Mouse (Mus musculus) urinary bladder, postnatal 14 days (tissue): ENCODE results near the gene Cklf.
"Not testable (repeated sequence)": the region's sequence is repeated elsewhere in the genome, so short reads cannot be mapped to it uniquely, and the experiment has no call there.

ENCODE experiments used
- DNase-seq: peaks from one replicate; pipeline ENCODE4 v3.0.0; 2021; ENCODE audit warnings: low spot score

Cklf gene

DNA sequence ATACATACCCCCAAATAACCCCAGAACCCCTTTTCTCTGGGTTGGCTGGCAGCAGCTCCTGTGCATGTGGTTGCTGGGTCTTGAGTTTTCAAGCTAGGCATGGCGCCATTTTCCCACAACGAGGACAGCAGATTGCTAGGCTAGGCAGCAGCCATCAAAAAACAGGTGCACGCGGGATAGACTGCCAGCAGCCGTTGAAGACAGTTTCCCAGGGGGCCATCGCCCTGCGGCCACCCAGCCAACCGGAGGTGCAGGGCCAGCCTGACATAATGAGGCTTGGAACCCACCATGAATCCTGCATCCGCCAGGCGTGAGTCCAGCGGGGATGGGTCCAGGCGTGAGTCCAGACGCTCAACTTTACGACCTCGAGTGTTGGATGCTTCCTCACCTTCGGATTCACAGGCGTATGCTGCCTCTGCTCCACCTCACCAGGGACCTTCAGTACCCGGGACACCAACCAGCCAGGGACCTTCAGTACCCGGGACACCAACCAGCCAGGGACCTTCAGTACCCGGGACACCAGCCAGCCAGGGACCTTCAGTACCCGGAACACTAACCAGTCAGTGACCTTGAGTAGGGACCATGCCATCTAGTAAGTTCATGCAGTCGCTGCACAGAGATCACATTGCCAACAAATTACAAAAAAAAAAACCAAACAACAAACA is 13.7 kb downstream of the Cklf start:
- DNase-seq = not testable (repeated sequence)

DNA sequence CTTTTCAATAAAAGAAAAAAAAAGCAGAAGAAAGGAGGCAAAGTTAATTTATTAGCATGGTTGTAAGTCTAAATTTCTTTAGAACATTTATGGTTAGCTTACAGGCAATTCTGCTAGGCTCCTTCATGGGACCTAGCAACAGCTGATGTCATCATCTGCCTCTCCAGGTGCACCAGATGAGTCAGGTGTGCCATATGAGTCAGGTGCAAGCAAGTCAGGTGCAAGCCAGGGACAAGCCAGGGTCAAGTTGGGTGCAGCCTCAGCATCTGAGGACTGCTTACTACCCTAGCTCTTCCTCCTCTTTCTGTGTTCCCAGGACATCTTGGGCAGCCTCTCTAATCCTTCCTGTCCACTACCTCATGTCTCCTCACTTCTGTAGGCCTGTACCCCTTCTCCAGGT is 17.7 kb downstream of the Cklf start:
- no peak for DNase-seq

DNA sequence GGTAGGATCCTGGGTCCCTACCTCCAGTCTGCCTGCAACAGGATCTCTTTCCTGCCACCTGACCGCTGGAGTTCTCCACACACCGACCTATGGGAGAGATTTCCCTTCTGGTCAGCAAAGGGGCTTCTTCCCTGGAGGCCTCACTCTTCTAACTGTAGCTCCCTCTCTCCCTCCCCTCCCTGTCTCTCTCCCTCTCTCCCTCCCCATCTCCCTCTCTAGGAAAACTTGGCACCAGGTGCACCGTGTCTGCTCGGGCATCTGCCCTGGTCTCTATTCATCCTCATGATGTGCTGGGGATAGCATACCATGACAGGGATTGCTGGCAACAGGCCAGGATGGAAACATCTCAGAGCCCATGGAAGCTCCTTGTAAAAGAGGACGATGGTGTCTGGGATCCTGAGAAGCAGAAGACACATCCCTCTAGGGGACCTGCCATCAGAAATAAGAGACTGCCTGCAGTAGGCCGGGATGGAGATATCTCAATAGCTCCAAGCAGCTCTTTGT is 18.3 kb downstream of the Cklf start:
- DNase-seq = no peak

DNA sequence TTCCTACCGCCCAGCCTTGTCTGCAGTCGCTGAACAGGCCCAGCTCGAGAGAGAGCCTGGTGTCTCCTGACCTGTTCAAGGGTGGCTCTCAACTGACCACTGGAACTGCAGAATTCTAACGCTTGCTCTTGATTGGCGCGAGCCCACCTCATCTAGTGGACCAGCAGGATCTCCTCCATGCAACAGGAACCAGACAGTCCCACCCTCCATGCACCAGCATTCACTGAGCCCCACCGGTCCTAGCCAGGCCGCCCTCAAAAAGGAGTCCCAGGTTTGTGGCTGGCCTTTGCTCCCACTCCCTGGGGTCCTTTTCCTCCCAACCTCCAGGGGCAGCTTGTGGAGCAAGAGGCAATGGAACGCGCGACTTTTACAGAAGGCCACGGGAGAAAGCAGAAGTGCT is 42.4 kb downstream of the Cklf start, which contains the start of gene Cmtm2a:
TSS of gene Cmtm2a (minus strand) at position 101 of the 400 bp plus-strand sequence.
- not testable (repeated sequence) for DNase-seq

DNA sequence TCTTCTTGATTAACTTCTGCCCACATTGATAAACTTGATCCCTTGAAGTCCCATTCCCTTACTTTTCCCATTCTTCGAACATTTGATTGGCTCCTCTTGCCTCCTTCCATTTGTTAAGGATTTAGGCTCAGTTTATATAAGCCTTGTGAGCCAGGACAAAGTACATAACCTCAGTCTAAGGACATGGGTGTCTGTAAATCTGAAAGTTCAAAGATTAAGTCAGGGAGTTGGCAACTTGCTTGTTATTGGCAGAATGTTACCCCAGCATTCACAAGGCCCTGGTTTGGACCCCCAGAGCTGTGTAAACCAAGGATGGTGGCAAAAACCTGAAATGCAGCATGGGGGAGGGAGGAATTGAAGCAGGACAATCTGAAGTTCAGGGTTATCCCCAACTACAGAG is 43.7 kb downstream of the Cklf start:
- DNase-seq = no peak

DNA sequence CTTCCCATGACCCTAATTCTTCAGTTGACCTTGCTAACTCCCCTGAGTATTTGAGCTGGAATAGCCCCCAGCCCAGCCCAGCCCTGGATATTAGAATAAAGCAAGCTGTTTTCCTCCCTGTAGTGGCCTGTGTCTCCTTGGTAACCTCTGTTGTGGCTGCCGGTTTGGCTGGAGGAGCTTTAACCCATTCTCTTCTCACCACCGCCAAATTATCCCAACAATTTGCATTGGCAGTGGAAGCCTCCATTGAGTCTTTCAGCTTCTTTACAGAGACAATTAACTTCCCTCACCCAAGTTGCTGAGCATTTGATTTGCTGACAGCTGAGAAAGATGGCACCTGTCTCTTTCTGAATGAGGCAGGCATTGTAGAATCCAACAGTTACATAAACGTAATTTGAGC is 50.9 kb downstream of the Cklf start:
- not testable (repeated sequence) for DNase-seq

DNA sequence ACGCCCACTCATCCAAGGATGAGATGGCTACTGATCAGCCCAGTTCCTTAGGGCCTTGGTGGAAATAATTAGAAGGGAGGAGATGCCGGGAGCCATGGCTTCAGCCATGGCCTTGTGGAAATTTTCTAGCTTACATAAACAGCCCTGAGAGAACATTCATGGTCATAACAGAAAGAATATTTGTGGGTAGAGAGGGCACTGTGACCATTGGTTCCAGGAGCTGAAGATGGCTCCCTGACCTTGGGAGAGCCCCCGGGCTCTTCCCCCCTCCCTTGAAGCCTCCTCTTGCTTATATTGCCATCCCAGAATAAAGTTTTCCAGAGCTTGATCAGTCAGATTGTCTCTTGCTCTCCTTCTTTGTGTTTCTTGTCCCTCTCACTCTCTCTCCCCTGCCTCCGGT is 51.9 kb downstream of the Cklf start:
- DNase-seq = not testable (repeated sequence)

DNA sequence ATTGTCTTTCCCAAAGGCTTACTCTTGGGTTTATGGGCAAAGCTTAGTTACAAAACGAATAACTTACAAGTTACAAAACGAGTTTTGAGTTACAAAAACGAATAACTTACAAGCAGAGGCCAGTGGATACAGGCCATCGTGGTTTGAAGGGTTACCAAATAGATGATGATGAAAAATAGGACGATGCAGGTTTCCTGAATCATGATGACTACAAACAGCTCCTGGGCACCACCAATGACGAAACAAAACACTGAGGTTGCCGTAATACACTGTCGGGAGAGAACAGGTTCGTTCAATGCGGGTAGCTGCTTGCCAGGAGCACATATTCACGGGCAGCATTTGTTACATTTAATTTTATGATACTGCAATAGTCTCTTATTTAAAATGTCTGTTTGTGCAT is 54.3 kb downstream of the Cklf start:
- DNase-seq = no peak

DNA sequence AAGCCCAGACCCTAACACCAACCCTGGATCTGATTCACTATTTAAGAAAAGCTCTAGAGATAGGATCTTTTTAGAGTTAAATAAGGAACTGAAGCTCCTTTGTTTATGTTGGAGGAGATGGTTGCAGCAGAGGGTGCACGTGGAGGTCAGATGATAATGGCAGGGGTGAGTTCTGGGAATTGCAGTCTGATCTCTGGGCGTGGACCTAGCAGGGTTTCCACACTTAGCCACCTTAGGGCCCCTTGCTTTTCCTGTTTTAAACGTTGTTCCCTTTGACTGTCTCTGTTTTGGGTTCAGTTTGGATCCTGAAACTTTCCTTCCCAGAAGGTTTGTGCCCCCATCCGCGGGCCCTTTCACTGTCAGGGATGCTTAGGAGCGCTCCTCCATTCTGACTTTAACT is 57.7 kb downstream of the Cklf start:
- DNase-seq = not testable (repeated sequence)

DNA sequence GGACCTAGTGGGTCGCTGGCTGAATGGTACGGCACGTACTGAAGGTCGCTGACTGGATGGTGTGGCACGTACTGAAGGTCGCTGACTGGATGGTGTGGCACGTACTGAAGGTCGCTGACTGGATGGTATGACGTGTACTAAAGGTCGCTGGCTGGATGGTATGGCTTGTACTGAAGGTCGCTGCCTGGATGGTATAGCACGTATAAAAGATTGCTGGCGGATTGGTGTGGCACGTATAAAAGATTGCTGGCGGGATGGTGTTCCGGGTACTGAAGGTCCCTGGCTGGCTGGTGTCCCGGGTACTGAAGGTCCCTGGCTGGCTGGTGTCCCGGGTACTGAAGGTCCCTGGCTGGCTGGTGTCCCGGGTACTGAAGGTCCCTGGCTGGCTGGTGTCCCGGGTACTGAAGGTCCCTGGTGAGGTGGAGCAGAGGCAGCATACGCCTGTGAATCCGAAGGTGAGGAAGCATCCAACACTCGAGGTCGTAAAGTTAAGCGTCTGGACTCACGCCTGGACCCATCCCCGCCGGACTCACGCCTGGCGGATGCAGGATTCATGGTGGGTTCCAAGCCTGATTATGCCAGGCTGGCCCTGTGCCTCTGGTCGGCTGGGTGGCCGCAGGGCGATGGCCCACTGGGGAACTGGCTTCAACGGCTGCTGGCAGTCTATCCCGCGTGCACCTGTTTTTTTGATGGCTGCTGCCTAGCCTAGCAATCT is 58.9 kb downstream of the Cklf start, which contains the start of the genes Gm45711 and Cmtm1:
TSS of gene Gm45711 (minus strand) at position 641 of the 715 bp plus-strand sequence.
TSS of gene Cmtm1 (minus strand) at position 705 of the 715 bp plus-strand sequence.
- not testable (repeated sequence) for DNase-seq

DNA sequence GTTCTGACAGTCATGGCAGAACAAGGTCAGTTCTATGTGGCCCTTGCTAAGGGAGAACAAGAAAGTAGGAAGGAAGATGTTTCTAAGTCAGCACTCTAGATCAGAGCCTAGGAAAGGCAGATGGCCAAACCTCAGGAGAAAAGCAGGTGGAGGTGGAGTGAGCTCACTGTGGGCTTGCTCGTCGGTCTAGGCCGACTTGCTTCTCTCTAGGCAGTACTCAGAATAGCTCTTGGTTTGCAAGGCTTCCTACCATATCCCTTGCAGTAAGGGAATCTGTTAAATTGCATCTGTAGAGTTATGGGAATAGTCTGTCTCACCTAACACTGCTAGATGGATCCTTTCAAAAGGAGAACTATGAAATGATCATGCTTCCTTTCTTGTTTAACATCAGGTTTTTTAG is 61.4 kb downstream of the Cklf start:
- DNase-seq = not testable (repeated sequence)

DNA sequence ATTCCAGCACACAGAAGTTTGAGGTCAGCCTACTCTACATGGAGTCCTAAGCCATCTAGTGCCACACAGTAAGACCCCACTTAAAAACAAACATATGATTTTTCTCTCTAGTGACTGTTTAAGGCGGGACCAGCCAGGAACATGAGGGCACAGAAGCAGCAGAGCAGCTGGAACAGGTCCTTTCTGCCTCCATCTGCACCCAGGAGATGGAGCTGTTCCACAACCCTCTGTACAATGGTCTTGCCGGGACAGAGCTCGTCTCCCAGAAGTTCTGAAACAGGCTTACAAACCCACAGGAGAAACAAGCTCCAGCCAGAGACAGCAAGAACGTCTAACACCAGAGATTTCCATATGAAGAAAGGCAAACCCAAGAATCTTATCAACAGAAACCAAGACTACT is 62.6 kb downstream of the Cklf start:
- no peak for DNase-seq
